ENCODE assay signal across 14 mouse cellular contexts in the genomic region with DNA sequence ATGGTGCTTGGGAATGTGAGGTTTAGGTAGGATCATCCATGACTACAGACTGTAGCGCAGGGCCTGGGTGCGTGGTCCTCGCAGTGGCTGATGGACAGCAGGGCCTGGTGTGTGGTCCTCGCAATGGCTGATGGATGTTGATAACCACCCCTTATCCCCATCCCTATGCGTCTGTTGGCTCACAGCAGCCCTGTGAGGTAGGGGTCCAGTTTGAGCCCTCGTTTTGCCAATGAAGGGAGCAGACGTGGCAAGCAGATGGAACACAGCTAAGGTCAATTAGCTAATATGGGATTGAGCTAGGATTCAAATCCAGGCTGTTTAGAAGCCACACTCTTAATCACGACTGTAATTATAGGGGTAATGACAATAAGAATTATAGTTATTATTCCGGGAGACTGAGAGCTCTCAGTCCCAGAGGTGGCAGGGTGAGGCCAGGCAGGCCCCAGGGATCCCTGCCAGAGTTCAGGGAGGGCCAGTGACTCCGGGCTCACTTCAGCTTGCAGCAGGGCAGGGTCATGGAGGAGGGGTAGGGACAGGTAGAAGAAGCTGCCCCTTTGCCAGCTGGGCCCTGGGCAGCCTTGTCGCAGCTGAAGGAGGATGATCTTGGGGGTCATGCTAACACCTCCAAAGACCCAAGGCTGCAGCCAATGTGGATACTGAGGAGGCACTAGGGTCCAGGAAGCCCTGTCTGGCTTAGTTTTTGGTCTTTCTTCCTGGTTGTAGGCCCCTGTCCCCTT.
DNase-seq lines count a peak whose midpoint lies in the region; ATAC-seq and TF ChIP-seq lines count a peak whose summit lies in the region.
"Had no signal": no experiment of that assay in that cellular context is flagged by ENCODE, and none has a peak within 500 bp of the region (broad histone marks: within the 10 kb centered on the region; RNA-seq: fewer than 3 reads in every experiment).

No protein-coding gene starts in this region.

- no peak for ATAC-seq in heart, postnatal 0 days (ENCODE audit: insufficient read depth, low read depth)
- ATAC-seq in intestine, postnatal 0 days, result no peak
- ATAC-seq in erythroid progenitor cell, adult 5-6 weeks (replicated peaks; ENCODE audit: low FRiP score, poor library complexity, severe bottlenecking), result no peak
- ATAC-seq: Patski had no signal

- 69% methylated on average over 11 of the region's 11 CpGs for WGBS in heart, adult 2 months
- WGBS in heart, postnatal 0 days, result 80% methylated on average over 11 of the region's 11 CpGs
- WGBS in intestine, postnatal 0 days, result 82% methylated on average over 11 of the region's 11 CpGs

- no peaks in the 10 kb centered on the region for H3K27me3 ChIP-seq in heart, adult 2 months (ENCODE audit: control insufficient read depth, insufficient read depth, low read length)
- no peaks in the 10 kb centered on the region for H3K27me3 ChIP-seq in heart, postnatal 0 days (ENCODE audit: control insufficient read depth, insufficient read depth, low read length)
- H3K27me3 ChIP-seq in intestine, postnatal 0 days (replicated peaks; ENCODE audit: control insufficient read depth, insufficient read depth, low read length), result no peaks in the 10 kb centered on the region
- H3K27me3 ChIP-seq: CH12.LX; neural tube, embryonic 15.5 days; Patski had no signal

- no peak for TF ChIP-seq CTCF in heart, adult 2 months (IDR thresholded peaks at IDR 0.05)
- TF ChIP-seq CTCF in layer of hippocampus, adult 2 months (conservative IDR thresholded peaks at IDR 0.05), result no peak
- TF ChIP-seq CTCF in heart, postnatal 0 days (IDR thresholded peaks at IDR 0.05; ENCODE audit: low read depth), result no peak
- TF ChIP-seq CTCF in intestine, postnatal 0 days (IDR thresholded peaks at IDR 0.05; ENCODE audit: low read depth), result no peak

- no peaks in the 10 kb centered on the region for H3K9me3 ChIP-seq in heart, postnatal 0 days (replicated peaks; ENCODE audit: control insufficient read depth, low read length)
- no peaks in the 10 kb centered on the region for H3K9me3 ChIP-seq in intestine, postnatal 0 days (ENCODE audit: control insufficient read depth)
- H3K9me3 ChIP-seq: neural tube, embryonic 15.5 days had no signal

- H3K4me2 ChIP-seq in heart, postnatal 0 days (ENCODE audit: low read depth, low read length), result no peak overlapping the region
- H3K4me2 ChIP-seq in intestine, postnatal 0 days (replicated peaks; ENCODE audit: low read depth), result no peak overlapping the region
- H3K4me2 ChIP-seq: neural tube, embryonic 15.5 days had no signal

- peaks cover 13% of the 10 kb centered on the region; the same call in 1 of the 2 replicates for H3K36me3 ChIP-seq in heart, adult 2 months (ENCODE audit: control insufficient read depth, insufficient read depth, low read length)
- peaks cover 17% of the 10 kb centered on the region; the same call in 1 of the 2 replicates for H3K36me3 ChIP-seq in heart, postnatal 0 days (replicated peaks; ENCODE audit: control insufficient read depth, insufficient read depth, low read length)
- H3K36me3 ChIP-seq in intestine, postnatal 0 days (ENCODE audit: control insufficient read depth, insufficient read depth), result peaks cover 32% of the 10 kb centered on the region

- no peaks in the 10 kb centered on the region for H3K79me2 ChIP-seq in heart, adult 2 months (replicated peaks; ENCODE audit: control insufficient read depth, insufficient read depth, low read length)

- peak overlapping the region; percentile 4; the same call in 1 of the 2 replicates for H3K9ac ChIP-seq in heart, adult 2 months (ENCODE audit: low read depth, low read length)
- H3K9ac ChIP-seq in heart, postnatal 0 days (replicated peaks; ENCODE audit: low read depth, low read length), result no peak overlapping the region
- no peak overlapping the region for H3K9ac ChIP-seq in intestine, postnatal 0 days (ENCODE audit: low read depth, low read length)
- H3K9ac ChIP-seq: liver, embryonic 14.5 days; neural tube, embryonic 15.5 days had no signal

- no peak for TF ChIP-seq EP300 in heart, adult 2 months (IDR thresholded peaks at IDR 0.05; ENCODE audit: insufficient read depth, low read depth, low read length)
- no peak for TF ChIP-seq EP300 in heart, postnatal 0 days (IDR thresholded peaks at IDR 0.05; ENCODE audit: low read depth)

- intact Hi-C loops in heart, adult 2 months (cut with DNase I), result loop anchor here (1.0 to 5.0 kb wide), 2 partner anchors 73 to 88 kb away; no protein-coding TSS in a partner anchor

- no peak overlapping the region for H3K4me3 ChIP-seq in heart, adult 2 months
- H3K4me3 ChIP-seq in layer of hippocampus, adult 2 months, result no peak overlapping the region
- H3K4me3 ChIP-seq in heart, postnatal 0 days (ENCODE audit: low read depth, low read length), result no peak overlapping the region
- no peak overlapping the region for H3K4me3 ChIP-seq in intestine, postnatal 0 days (ENCODE audit: low read depth, low read length)
- H3K4me3 ChIP-seq: neural tube, embryonic 15.5 days had no signal

- H3K27ac ChIP-seq in heart, adult 2 months, result peak overlapping the region; percentile 85
- H3K27ac ChIP-seq in layer of hippocampus, adult 2 months, result peak overlapping the region; percentile 61; the same call in 1 of the 2 replicates
- H3K27ac ChIP-seq in heart, postnatal 0 days (ENCODE audit: low read depth), result peak overlapping the region; percentile 61
- peak overlapping the region; percentile 72; the same call in 1 of the 2 replicates for H3K27ac ChIP-seq in intestine, postnatal 0 days (ENCODE audit: low read depth, low read length)
- H3K27ac ChIP-seq: liver, embryonic 14.5 days had no signal

- peaks cover 42% of the 10 kb centered on the region for H3K4me1 ChIP-seq in heart, adult 2 months (ENCODE audit: control insufficient read depth, insufficient read depth, low read length)
- H3K4me1 ChIP-seq in heart, postnatal 0 days (ENCODE audit: control insufficient read depth, insufficient read depth), result peaks cover 8% of the 10 kb centered on the region; the same call in 1 of the 2 replicates
- peaks cover 11% of the 10 kb centered on the region; the same call in 1 of the 2 replicates for H3K4me1 ChIP-seq in intestine, postnatal 0 days (replicated peaks; ENCODE audit: control insufficient read depth, insufficient read depth, low read length)

- no peak for DNase-seq in heart, adult 2 months
- DNase-seq in heart, adult 8-10 months (ENCODE audit: low spot score), result no peak
- DNase-seq in layer of hippocampus, adult 2 months (ENCODE audit: low spot score in 2 of 2), result no peak
- no peak for DNase-seq in layer of hippocampus, postnatal 10 days (ENCODE audit: low spot score in 2 of 2)
- DNase-seq in heart, postnatal 0 days (ENCODE audit: low spot score), result no peak
- no peak for DNase-seq in urinary bladder, postnatal 14 days (ENCODE audit: low spot score)
- DNase-seq: kidney, adult 8-10 months; right cerebral cortex, postnatal 14 days had no signal

- TF ChIP-seq POLR2A in heart, adult 2 months (IDR thresholded peaks at IDR 0.05; ENCODE audit: insufficient read depth, low read depth, low read length), result no peak
